Mouse (Mus musculus) embryo, embryonic 10 days (tissue): ENCODE measurements around the gene Sox8.
A peak's percentile ranks its signal among the peaks of the same experiment; 100 is the strongest.

Experiments
- DNase-seq: peaks from one replicate; pipeline ENCODE4 v3.0.0-alpha.2; 2015; ENCODE audit warnings: low spot score

The Sox8 gene

GRCm38 (mm10) chr17:25570648-25571452 is at the start of gene Sox8:
Sox8 (minus strand) TSS chr17:25570686.
- peak; percentile 97 for DNase-seq

- no peak for DNase-seq
These were observed 48.1 kb upstream of the Sox8 start for GRCm38 (mm10) chr17:25618508-25619056.

GRCm38 (mm10) chr17:25614723-25615510 is 44.4 kb upstream of the Sox8 start:
- no peak for DNase-seq

- DNase-seq: no peak
These were observed 42.8 kb upstream of the Sox8 start for GRCm38 (mm10) chr17:25613323-25613722.

GRCm38 (mm10) chr17:25612537-25612936 is 42.1 kb upstream of the Sox8 start:
- no peak for DNase-seq

DNA sequence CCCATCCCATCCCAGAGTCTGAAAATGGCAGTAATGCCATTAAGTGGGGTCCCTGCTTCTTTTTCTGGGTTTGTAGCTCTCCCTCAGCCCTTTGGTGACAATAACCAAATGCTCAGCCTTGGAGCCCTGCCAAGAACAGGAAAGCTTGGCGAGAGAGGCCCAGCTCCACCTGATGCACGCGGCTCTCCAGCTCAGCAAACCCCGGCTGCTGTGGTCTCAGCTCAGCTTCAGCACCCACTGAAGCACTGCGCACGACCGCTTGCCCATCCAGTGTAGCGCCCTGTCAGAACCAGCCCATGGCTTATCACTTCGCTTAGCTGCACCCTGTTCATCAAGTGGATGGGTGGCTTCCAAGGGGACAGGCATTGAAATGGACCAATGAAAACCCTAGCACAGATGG is 39.7 kb upstream of the Sox8 start:
- no peak for DNase-seq

- no peak for DNase-seq
These were observed 39.0 kb upstream of the Sox8 start for GRCm38 (mm10) chr17:25609506-25609828.

GRCm38 (mm10) chr17:25608821-25609505 is 38.5 kb upstream of the Sox8 start:
- DNase-seq: no peak

DNA sequence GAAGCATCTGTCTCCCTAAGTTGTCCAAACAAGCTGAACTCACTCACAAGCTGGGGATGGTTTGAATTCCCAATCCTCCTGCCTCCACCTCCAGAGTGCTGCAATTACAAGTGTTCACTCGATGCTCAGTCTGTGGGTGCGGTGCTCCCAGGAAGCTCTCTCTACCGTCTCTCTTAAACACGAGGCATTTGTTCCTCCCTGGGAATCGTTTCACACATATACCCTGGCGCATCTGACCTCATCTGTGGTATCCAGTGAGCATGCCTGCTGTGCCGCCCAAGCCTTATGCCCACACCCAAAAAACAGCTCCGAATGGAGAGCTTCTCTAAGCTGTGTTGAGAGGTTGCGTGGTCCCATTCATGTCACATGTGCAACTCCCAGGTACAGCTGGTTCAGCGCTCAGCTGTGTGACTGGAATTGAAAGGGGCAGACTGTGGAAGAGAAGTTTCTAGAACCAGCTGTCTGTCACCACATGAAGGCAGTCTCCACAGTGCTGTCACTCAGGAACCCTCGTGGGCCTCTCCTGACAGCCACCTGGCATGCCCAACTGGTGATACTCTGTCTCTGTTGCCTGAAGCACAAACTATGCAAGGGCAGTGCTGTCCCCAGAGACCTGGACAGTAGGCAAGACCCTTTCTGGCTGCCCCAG is 37.8 kb upstream of the Sox8 start:
- DNase-seq: no peak

DNA sequence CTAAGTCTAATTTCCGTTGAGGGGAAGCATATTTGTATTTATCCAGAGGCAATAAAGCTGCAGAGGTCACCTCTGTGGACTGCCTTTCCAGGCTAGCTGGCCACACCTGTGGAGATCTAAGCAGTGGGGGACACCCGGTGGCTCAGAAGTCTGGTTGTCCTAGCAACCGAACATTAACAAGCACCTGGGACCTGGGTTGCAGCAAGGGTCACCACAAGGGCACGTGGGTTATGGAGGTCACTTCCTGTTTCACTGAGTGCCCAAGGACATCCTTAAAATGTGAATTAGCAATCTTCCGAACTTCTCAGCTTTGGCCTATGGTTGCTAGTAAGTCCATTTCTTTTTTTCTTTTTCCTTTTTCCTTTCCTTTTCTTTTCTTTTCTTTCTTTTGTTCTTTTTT is 33.7 kb upstream of the Sox8 start:
- DNase-seq: peak; percentile 71

- DNase-seq: no peak
These were observed 31.9 kb upstream of the Sox8 start for GRCm38 (mm10) chr17:25602366-25602765.

GRCm38 (mm10) chr17:25597537-25597936 is 27.1 kb upstream of the Sox8 start:
- no peak for DNase-seq

- no peak for DNase-seq
These were observed 25.0 kb upstream of the Sox8 start for GRCm38 (mm10) chr17:25595495-25595894.

DNA sequence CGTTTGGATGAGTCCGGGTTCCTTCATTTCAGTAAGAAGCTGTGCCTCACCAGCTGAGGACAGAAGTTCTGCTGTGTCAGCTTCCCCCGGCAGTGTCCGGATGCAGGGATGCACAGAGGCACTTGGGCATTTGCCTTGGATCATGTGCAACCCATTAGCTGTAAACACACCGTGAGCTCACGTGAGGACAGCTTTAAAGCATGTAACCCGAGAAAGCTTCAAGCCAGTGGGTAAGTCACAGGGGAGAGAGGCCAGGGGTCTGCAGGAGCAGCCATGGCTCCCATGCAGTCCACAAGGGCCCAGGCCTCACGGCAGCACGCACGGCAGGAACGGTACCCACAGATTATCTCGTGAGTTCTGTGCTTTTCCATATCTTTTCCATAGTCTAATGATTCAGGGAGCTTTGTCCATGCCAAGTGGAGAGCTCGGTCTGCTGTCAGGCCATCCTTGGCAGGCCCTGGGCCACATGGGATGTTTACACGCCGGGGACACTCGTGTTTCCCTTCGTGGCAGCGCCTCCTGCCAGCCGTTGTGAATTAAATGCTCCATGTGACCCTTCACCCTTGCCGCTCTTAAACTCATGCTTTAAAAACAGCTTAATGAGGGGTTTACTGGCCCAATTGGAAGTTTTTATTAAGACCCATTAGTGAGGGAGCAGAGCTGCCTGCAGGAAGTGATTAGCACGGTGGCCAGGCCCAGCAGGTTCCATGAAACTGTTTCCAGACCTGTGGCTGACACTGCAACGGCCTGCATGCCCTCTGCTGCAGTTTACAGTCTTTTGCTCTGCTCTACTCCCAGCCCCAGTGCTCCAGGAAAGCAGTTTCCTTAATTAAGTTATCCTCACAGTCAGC is 23.1 kb upstream of the Sox8 start:
- peak; percentile 85 for DNase-seq

DNA sequence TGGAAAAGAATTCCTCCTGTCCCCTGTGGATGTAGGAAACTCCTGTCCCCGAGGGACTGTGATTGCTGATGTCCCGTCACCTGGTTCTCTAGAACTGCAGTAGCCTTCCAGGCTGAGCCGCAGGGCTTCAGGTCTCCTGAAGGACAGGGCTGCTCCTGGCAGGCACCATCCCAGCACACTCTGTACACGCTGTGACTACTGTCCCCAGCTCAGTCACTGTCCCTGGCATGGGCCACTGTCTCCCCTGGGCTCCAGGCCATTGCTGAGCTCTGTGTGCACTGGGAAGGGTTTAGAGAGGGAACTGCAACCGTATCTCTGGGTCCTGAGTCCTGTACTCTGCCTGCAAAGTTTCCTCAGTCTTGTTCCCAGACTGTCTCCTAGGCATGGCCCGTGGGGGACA is 21.9 kb upstream of the Sox8 start:
- DNase-seq: no peak

DNA sequence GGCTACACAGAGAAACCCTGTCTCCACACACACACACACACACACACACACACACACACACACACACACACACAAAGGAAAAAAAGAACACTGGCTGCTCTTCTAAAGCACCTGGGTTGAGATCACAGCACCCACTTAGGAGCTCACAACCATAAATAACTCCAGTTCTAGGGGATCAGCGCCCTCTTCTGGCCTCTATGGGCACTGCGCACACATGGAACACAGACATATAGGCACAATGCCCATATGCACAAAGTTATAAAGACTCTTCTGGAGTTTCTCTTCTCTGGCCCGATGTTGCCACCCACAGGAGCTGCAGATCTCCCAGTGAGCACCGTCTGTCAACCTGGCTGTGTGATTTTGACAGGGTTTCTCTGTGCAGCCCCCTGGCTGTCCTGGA is 20.5 kb upstream of the Sox8 start:
- no peak for DNase-seq

GRCm38 (mm10) chr17:25590068-25590467 is 19.6 kb upstream of the Sox8 start:
- DNase-seq: no peak

- DNase-seq: no peak
These were observed 14.2 kb upstream of the Sox8 start for GRCm38 (mm10) chr17:25584646-25585045.

- no peak for DNase-seq
These were observed 13.4 kb upstream of the Sox8 start for GRCm38 (mm10) chr17:25583858-25584257.

DNA sequence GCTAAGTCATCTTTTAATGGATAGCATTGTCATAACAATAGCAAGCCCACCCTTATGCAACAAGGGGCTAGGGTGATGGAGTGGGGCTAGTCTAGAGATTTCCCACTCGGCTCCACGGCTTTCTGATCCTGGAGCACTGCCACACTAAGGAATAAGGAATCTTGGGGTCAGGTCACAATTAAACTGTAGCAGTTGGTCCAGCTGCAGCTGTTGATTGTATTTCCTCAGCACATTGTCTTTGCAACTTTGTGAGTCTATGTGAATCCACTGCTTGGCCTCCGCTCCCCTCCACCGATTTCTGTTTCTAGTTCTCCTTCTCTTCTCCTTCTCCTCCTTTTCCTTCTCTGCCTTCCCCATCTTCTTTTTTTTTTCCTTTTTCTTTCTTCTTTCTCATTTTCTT is 12.6 kb upstream of the Sox8 start:
- DNase-seq: no peak

DNA sequence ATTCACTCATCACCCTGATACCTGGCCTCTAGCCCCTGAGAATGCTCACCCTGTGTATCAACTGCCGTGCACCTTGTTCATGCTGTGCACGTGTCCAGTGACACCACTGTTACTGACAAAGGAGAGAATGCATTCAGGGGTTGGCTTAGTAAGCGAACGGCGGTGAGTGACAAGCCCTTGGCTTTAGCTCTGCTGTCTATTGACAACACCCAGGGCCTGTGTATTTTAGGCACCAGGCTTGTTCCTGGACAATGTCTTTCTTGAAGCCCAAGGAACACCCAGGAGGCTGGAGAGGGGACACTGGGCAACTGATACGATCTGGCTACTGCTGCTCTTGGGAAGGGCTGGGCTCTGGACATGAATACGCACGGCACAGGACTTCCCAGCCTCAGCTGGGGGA is 11.6 kb upstream of the Sox8 start:
- DNase-seq: no peak
